Mouse (Mus musculus): Measurements from ENCODE around the gene Gm28048. TPM values are rescaled to one million over a fixed set of nuclear protein-coding genes. Genes with fewer than 3 reads are reported as not detected.

The Gm28048 gene
- polyA plus RNA-seq, 1 experiment = 1.9 TPM

GRCm38 (mm10) chr11:22882926-22883325, 99.0 kb downstream of the Gm28048 start:
- no peaks in the 10 kb centered on the region for H3K27me3 ChIP-seq (ENCODE audit: control insufficient read depth, insufficient read depth, insufficient read length)

DNA sequence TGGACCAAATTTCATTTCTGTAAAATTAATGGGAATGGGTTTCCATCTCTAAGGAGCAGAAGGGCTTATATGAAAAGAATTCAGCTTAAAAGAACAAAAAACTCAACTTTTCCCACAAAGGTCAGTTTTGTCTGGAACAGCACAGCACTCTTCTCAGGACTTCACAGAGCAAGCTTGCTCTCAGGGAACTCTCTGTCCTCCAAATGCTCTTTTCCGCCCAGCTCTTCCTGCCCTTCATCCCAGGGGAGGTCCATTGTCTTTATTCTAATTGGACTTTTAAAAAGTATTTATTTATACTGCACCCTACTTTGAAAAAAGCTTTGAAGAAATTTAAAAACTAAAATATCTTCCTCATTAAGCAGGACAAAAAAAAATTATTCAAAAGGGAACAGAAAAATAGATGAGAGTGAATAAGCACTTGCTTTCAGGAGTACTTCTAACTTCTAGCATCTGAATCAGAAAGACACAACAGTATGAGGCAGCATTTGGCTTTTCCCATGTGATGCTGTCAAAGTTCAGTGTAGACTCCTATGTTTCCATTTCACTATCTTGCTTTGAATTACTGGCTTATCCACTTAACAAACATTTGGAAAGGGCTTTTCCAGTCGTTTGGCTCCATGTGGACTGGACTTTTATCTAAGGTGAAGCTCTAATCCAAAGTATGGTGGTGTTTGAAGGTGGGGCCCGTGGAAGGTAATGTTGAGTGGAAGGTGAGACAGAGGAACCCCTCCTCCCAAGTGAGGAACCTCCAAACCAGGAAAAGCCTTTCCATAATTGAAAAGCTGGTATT, 101.3 kb downstream of the Gm28048 start:
- Histone ChIP-seq H3K27me3 (ENCODE audit: control insufficient read depth, insufficient read depth, insufficient read length) (no peaks in the 10 kb centered on the region), H3K79me2 (ENCODE audit: control insufficient read depth, insufficient read depth) (no peaks in the 10 kb centered on the region), H3K36me3 (ENCODE audit: control insufficient read depth, insufficient read depth) (no peaks in the 10 kb centered on the region), H3K4me3 (no peak overlapping the region), H3ac (ENCODE audit: control insufficient read depth, insufficient read length) (no peak overlapping the region), H3K4me2 (ENCODE audit: low read depth) (no peak overlapping the region)
- TF ChIP-seq REST (IDR thresholded peaks at IDR 0.05; ENCODE audit: insufficient read depth, insufficient read length) (no peak), SRF (IDR thresholded peaks at IDR 0.05; ENCODE audit: control insufficient read depth, insufficient read length, low read depth) (no peak), TCF3 (IDR thresholded peaks at IDR 0.05; ENCODE audit: insufficient read length, low read depth) (no peak), USF1 (IDR thresholded peaks at IDR 0.05; ENCODE audit: low read depth) (no peak), TCF12 (IDR thresholded peaks at IDR 0.05; ENCODE audit: insufficient read depth, poor library complexity, severe bottlenecking) (no peak), MYOD1 (IDR thresholded peaks at IDR 0.05; ENCODE audit: control insufficient read depth in 1 of 3, insufficient read length in 2 of 3, low read depth in 2 of 3) (no peak), MAX (IDR thresholded peaks at IDR 0.05; ENCODE audit: low read depth) (no peak), CEBPB (IDR thresholded peaks at IDR 0.05; ENCODE audit: insufficient read depth, poor library complexity, severe bottlenecking) (no peak), E2F4 (IDR thresholded peaks at IDR 0.05; ENCODE audit: insufficient read depth) (no peak), POLR2AphosphoS2 (IDR thresholded peaks at IDR 0.05; ENCODE audit: insufficient read length, low read depth) (no peak), MYOG (IDR thresholded peaks at IDR 0.05; ENCODE audit: control insufficient read depth in 1 of 3, insufficient read depth in 1 of 3, insufficient read length in 2 of 3, low read depth in 2 of 3) (no peak), POLR2A (IDR thresholded peaks at IDR 0.05; ENCODE audit: insufficient read length, low read depth) (no peak)

More at GRCm38 (mm10) chr11:22882926-22883325, 99.0 kb downstream of the Gm28048 start:
- TF ChIP-seq SRF (IDR thresholded peaks at IDR 0.05; ENCODE audit: control insufficient read depth, insufficient read length, low read depth) (no peak), REST (IDR thresholded peaks at IDR 0.05; ENCODE audit: insufficient read depth, insufficient read length) (no peak), E2F4 (IDR thresholded peaks at IDR 0.05; ENCODE audit: insufficient read depth) (no peak), USF1 (IDR thresholded peaks at IDR 0.05; ENCODE audit: low read depth) (no peak), TCF3 (IDR thresholded peaks at IDR 0.05; ENCODE audit: insufficient read length, low read depth) (no peak), POLR2A (IDR thresholded peaks at IDR 0.05; ENCODE audit: insufficient read length, low read depth) (no peak), MYOG (IDR thresholded peaks at IDR 0.05; ENCODE audit: control insufficient read depth in 1 of 3, insufficient read depth in 1 of 3, insufficient read length in 2 of 3, low read depth in 2 of 3) (no peak), TCF12 (IDR thresholded peaks at IDR 0.05; ENCODE audit: insufficient read depth, poor library complexity, severe bottlenecking) (no peak), MAX (IDR thresholded peaks at IDR 0.05; ENCODE audit: low read depth) (no peak), CEBPB (IDR thresholded peaks at IDR 0.05; ENCODE audit: insufficient read depth, poor library complexity, severe bottlenecking) (no peak), MYOD1 (IDR thresholded peaks at IDR 0.05; ENCODE audit: control insufficient read depth in 1 of 3, insufficient read length in 2 of 3, low read depth in 2 of 3) (no peak), POLR2AphosphoS2 (IDR thresholded peaks at IDR 0.05; ENCODE audit: insufficient read length, low read depth) (no peak)
- Histone ChIP-seq H3K4me3 (no peak overlapping the region), H3K79me2 (ENCODE audit: control insufficient read depth, insufficient read depth) (no peaks in the 10 kb centered on the region), H3ac (ENCODE audit: control insufficient read depth, insufficient read length) (no peak overlapping the region), H3K36me3 (ENCODE audit: control insufficient read depth, insufficient read depth) (no peaks in the 10 kb centered on the region), H3K4me2 (ENCODE audit: low read depth) (no peak overlapping the region)

GRCm38 (mm10) chr11:22879645-22880044, 102.2 kb downstream of the Gm28048 start:
- Histone ChIP-seq H3K4me3 (no peak overlapping the region), H3ac (ENCODE audit: control insufficient read depth, insufficient read length) (no peak overlapping the region), H3K79me2 (ENCODE audit: control insufficient read depth, insufficient read depth) (no peaks in the 10 kb centered on the region), H3K27me3 (ENCODE audit: control insufficient read depth, insufficient read depth, insufficient read length) (no peaks in the 10 kb centered on the region), H3K4me2 (ENCODE audit: low read depth) (no peak overlapping the region), H3K36me3 (ENCODE audit: control insufficient read depth, insufficient read depth) (no peaks in the 10 kb centered on the region)
- no peak for TF ChIP-seq MYOD1 (IDR thresholded peaks at IDR 0.05; ENCODE audit: control insufficient read depth in 1 of 3, insufficient read length in 2 of 3, low read depth in 2 of 3)
- no peak for TF ChIP-seq SRF (IDR thresholded peaks at IDR 0.05; ENCODE audit: control insufficient read depth, insufficient read length, low read depth)
- no peak for TF ChIP-seq E2F4 (IDR thresholded peaks at IDR 0.05; ENCODE audit: insufficient read depth)
- no peak for TF ChIP-seq CEBPB (IDR thresholded peaks at IDR 0.05; ENCODE audit: insufficient read depth, poor library complexity, severe bottlenecking)

GRCm38 (mm10) chr11:22876680-22877330, 105.1 kb downstream of the Gm28048 start:
- H3K4me3 ChIP-seq = no peak overlapping the region
- H3ac ChIP-seq (ENCODE audit: control insufficient read depth, insufficient read length) = no peak overlapping the region
- H3K79me2 ChIP-seq (ENCODE audit: control insufficient read depth, insufficient read depth) = no peaks in the 10 kb centered on the region
- TF ChIP-seq TCF3 (IDR thresholded peaks at IDR 0.05; ENCODE audit: insufficient read length, low read depth) = no peak
- no peak for TF ChIP-seq TCF12 (IDR thresholded peaks at IDR 0.05; ENCODE audit: insufficient read depth, poor library complexity, severe bottlenecking)
- no peak for TF ChIP-seq MYOD1 (IDR thresholded peaks at IDR 0.05; ENCODE audit: control insufficient read depth in 1 of 3, insufficient read length in 2 of 3, low read depth in 2 of 3)
- TF ChIP-seq POLR2AphosphoS2 (IDR thresholded peaks at IDR 0.05; ENCODE audit: insufficient read length, low read depth) = no peak
- no peak for TF ChIP-seq POLR2A (IDR thresholded peaks at IDR 0.05; ENCODE audit: insufficient read length, low read depth)
- TF ChIP-seq MYOG (IDR thresholded peaks at IDR 0.05; ENCODE audit: control insufficient read depth in 1 of 3, insufficient read depth in 1 of 3, insufficient read length in 2 of 3, low read depth in 2 of 3) = no peak
- TF ChIP-seq E2F4 (IDR thresholded peaks at IDR 0.05; ENCODE audit: insufficient read depth) = no peak
- no peak for TF ChIP-seq CEBPB (IDR thresholded peaks at IDR 0.05; ENCODE audit: insufficient read depth, poor library complexity, severe bottlenecking)
- TF ChIP-seq SRF (IDR thresholded peaks at IDR 0.05; ENCODE audit: control insufficient read depth, insufficient read length, low read depth) = no peak
- no peak for TF ChIP-seq MAX (IDR thresholded peaks at IDR 0.05; ENCODE audit: low read depth)
- no peak for TF ChIP-seq USF1 (IDR thresholded peaks at IDR 0.05; ENCODE audit: low read depth)
- no peak for TF ChIP-seq REST (IDR thresholded peaks at IDR 0.05; ENCODE audit: insufficient read depth, insufficient read length)
- no peaks in the 10 kb centered on the region for H3K27me3 ChIP-seq (ENCODE audit: control insufficient read depth, insufficient read depth, insufficient read length)
- no peaks in the 10 kb centered on the region for H3K36me3 ChIP-seq (ENCODE audit: control insufficient read depth, insufficient read depth)
- H3K4me2 ChIP-seq (ENCODE audit: low read depth) = no peak overlapping the region
